Mouse (Mus musculus) liver, adult 2 months (tissue): ENCODE measurements around the gene Olfr789. TPM values are rescaled to one million over a fixed set of nuclear protein-coding genes. Genes with fewer than 3 reads are reported as not detected.

ENCODE experiments used
- DNase-seq: peaks from one replicate; pipeline ENCODE4 v3.0.0-alpha.2; 2011; ENCODE audit warnings: low read depth, low spot score; ENCODE audit errors: extremely low read depth
- H3K27ac ChIP-seq: fragments of 200-500 bp; replicated peaks from 2 replicates; pipeline ENCODE4 v1.5.1; 2012; ENCODE audit warnings: low read depth, mild to moderate bottlenecking, control low read depth, inconsistent platforms, low read length; ENCODE audit not compliant: insufficient read depth
- H3K27me3 ChIP-seq: fragments of 200-500 bp; 2 replicates; pipeline ENCODE4 v1.6.1; 2012; ENCODE audit warnings: mild to moderate bottlenecking, moderate library complexity, low read length, inconsistent platforms; ENCODE audit not compliant: control insufficient read depth, insufficient read depth
- H3K36me3 ChIP-seq: fragments of 200-500 bp; 2 replicates; pipeline ENCODE4 v1.6.1; 2012; ENCODE audit warnings: low read length, inconsistent platforms; ENCODE audit not compliant: control insufficient read depth, insufficient read depth
- H3K4me1 ChIP-seq: fragments of 200-500 bp; 2 replicates; pipeline ENCODE4 v1.6.1; 2011; ENCODE audit warnings: low read length; ENCODE audit not compliant: control insufficient read depth, insufficient read depth
- H3K4me3 ChIP-seq: fragments of 200-500 bp; 2 replicates; pipeline ENCODE4 v1.5.1; 2011; ENCODE audit warnings: low read depth, mild to moderate bottlenecking, control low read depth, low read length, moderate library complexity; ENCODE audit not compliant: insufficient read depth
- H3K79me2 ChIP-seq: fragments of 200-500 bp; 2 replicates; pipeline ENCODE4 v1.6.1; 2012; ENCODE audit warnings: inconsistent platforms, mild to moderate bottlenecking, low read length, moderate library complexity; ENCODE audit not compliant: control insufficient read depth, insufficient read depth
- H3K9ac ChIP-seq: fragments of 200-500 bp; 2 replicates; pipeline ENCODE4 v1.6.1; 2012; ENCODE audit warnings: low read depth, mild to moderate bottlenecking, control low read depth, inconsistent platforms, low read length
- CTCF ChIP-seq: fragments of 200-500 bp; IDR thresholded peaks from 2 replicates; pipeline ENCODE4 v1.5.1; 2011; ENCODE audit warnings: low read depth, low read length, control low read depth
- POLR2A ChIP-seq: fragments of 200-500 bp; IDR thresholded peaks from 2 replicates; pipeline ENCODE4 v1.6.1; 2011; ENCODE audit warnings: low read length, control low read depth; ENCODE audit not compliant: insufficient read depth; ENCODE audit errors: extremely low read depth
- WGBS: fragments of 180-500 bp; shearing (Covaris S2); methylation state at CpG from one replicate; pipeline ENCODE4 v1.1.7; 2018; 5-methylcytosine and 5-hydroxymethylcytosine counted together
- polyA plus RNA-seq: library from polyadenylated mRNA; depleted of rRNA; stranded (reverse); fragments of >200 nt; gene quantifications from 2 replicates; pipeline ENCODE4 v1.2.3, GENCODE M21; 2012; rRNA removed
- total RNA-seq: library from RNA; depleted of rRNA; stranded (reverse); fragments of >200 nt; gene quantifications from 2 replicates; pipeline ENCODE4 v1.2.3, GENCODE M21; 2014; rRNA removed

Gene Olfr789
- total RNA-seq (not detected in 2 replicates), polyA plus RNA-seq (not detected in 2 replicates)

GRCm38 (mm10) chr10:129484452-129484851 lies at the start of gene Olfr789:
Gene Olfr789 (plus strand): TSS chr10:129484752.
- Histone ChIP-seq H3K4me1 (no peaks in the 10 kb centered on the region), H3K4me3 (no peak within 1 kb of the TSS), H3K79me2 (no peaks in the 10 kb centered on the region), H3K9ac (no peak within 1 kb of the TSS), H3K27ac (no peak within 1 kb of the TSS), H3K27me3 (no peaks in the 10 kb centered on the region), H3K36me3 (no peaks in the 10 kb centered on the region)
- TF ChIP-seq CTCF (no peak), POLR2A (no peak)
- 38% methylated on average over 2 of the region's 2 CpGs for WGBS
- DNase-seq = no peak

DNA sequence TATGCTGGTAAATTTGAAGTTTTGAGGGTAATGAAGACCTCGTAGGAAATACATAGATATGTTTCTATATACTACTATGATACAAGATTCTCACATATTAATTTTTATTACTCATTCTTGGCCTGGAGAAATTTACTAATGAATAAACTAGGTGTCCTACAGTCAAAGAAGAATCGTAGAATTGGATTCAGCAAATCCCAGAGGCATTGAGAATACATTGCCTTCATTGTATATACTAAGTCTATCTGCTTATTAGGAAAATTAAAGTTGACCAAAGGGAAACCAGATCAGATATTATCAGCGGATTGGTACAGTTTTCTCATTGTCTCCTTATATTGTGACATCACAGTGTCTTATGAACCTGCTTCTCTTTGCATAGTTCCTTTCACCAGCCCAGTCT lies 23.0 kb upstream of the Olfr789 start, which contains the start of gene Olfr787:
Gene Olfr787, plus strand, starts transcription at position 301 of the 400 bp plus-strand sequence.
- 67% methylated on average over 3 of the region's 3 CpGs for WGBS
- Histone ChIP-seq H3K4me1 (no peaks in the 10 kb centered on the region), H3K27ac (no peak within 1 kb of the TSS), H3K9ac (no peak within 1 kb of the TSS), H3K27me3 (no peaks in the 10 kb centered on the region), H3K4me3 (no peak within 1 kb of the TSS), H3K36me3 (no peaks in the 10 kb centered on the region), H3K79me2 (no peaks in the 10 kb centered on the region)
- TF ChIP-seq CTCF = no peak
- no peak for TF ChIP-seq POLR2A
- no peak for DNase-seq

DNA sequence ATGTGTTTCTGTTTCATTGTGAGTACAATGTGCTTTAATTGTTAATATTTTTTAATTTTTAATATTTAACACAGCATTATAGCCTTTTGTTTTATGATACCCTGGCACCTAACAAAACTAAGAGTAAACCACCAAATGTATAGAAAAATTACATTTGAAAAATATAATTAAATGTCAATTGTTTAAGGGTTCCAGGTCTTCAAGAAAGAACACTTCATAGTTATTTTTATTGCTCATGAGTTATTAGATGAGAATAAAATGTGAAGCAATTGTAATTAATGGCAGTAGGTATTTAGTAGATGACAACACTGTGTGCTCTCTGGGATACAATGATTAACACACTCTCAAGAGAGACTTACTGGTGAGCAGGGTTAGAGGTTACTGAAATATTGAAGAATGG lies 13.9 kb upstream of the Olfr789 start, which contains the start of gene Olfr788:
Gene Olfr788, plus strand, starts transcription at position 301 of the 400 bp plus-strand sequence.
- no peaks in the 10 kb centered on the region for H3K4me1 ChIP-seq
- H3K36me3 ChIP-seq = no peaks in the 10 kb centered on the region
- H3K27ac ChIP-seq = no peak within 1 kb of the TSS
- no peak within 1 kb of the TSS for H3K9ac ChIP-seq
- no peaks in the 10 kb centered on the region for H3K79me2 ChIP-seq
- DNase-seq = no peak
- TF ChIP-seq POLR2A = no peak
- TF ChIP-seq CTCF = no peak
- no peaks in the 10 kb centered on the region for H3K27me3 ChIP-seq
- no peak within 1 kb of the TSS for H3K4me3 ChIP-seq

- no peak overlapping the region for H3K27ac ChIP-seq
- TF ChIP-seq POLR2A (no peak), CTCF (no peak)
- H3K4me1 ChIP-seq = no peaks in the 10 kb centered on the region
- no peak overlapping the region for H3K9ac ChIP-seq
- 60% methylated on average over 2 of the region's 2 CpGs for WGBS
- H3K79me2 ChIP-seq = no peaks in the 10 kb centered on the region
- H3K36me3 ChIP-seq = no peaks in the 10 kb centered on the region
- no peaks in the 10 kb centered on the region for H3K27me3 ChIP-seq
- no peak for DNase-seq
- H3K4me3 ChIP-seq = no peak overlapping the region
These were observed 11.3 kb upstream of the Olfr789 start for GRCm38 (mm10) chr10:129473256-129473655.

DNA sequence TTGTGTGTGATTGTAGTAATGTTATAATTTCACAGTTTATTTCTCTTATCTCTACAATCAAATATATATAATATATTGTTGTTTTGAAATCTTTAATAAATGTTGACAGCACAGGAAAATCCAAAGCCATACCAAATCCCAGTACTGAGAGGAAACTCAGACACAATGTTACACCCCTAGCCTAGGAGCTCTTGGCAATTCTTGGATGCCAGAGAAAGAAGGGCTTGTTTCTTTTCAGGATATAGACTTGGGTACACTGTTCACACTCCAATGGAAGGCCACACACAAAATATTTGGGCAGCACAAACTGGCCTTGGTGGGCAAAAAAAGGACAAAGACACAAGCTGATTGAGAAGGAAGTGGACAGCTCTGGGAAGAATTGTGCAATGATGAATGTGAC lies 10.8 kb upstream of the Olfr789 start:
- no peaks in the 10 kb centered on the region for H3K36me3 ChIP-seq
- H3K4me1 ChIP-seq = no peaks in the 10 kb centered on the region
- no peak overlapping the region for H3K9ac ChIP-seq
- no peak for TF ChIP-seq CTCF
- no peak for TF ChIP-seq POLR2A
- no peaks in the 10 kb centered on the region for H3K79me2 ChIP-seq
- DNase-seq = no peak
- no peaks in the 10 kb centered on the region for H3K27me3 ChIP-seq
- H3K4me3 ChIP-seq = no peak overlapping the region
- H3K27ac ChIP-seq = no peak overlapping the region

DNA sequence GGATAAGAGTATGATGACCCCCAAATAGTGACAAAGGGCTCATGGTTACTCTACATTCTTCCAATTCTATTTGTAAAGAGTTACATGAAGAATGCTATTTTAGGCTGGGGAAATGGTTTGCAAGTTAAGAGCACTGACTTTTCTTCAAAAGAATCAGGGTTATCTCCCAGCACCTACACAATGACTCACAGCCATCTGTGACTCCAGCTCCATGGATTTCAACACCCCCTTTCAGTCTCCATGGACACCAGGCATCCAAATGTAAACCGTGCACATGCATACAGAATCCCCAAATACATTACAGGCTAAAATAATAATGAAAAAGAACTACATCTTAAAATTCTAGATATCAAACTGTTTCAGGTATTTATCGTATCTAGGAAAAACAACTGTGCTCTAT lies 5.5 kb downstream of the Olfr789 start:
- no peak overlapping the region for H3K9ac ChIP-seq
- H3K4me3 ChIP-seq = no peak overlapping the region
- H3K27ac ChIP-seq = no peak overlapping the region
- H3K36me3 ChIP-seq = no peaks in the 10 kb centered on the region
- no peaks in the 10 kb centered on the region for H3K79me2 ChIP-seq
- no peak for TF ChIP-seq CTCF
- no peak for TF ChIP-seq POLR2A
- no peaks in the 10 kb centered on the region for H3K4me1 ChIP-seq
- no peaks in the 10 kb centered on the region for H3K27me3 ChIP-seq
- no peak for DNase-seq
- 75% methylated on average over 2 of the region's 2 CpGs for WGBS
